Mouse (Mus musculus) kidney, embryonic 14.5 days (tissue): ENCODE measurements around the gene Ackr3. TPM values are rescaled to one million over a fixed set of nuclear protein-coding genes. Genes with fewer than 3 reads are reported as not detected.

Experiments used
- ATAC-seq: fragments of 200-750 bp; cut with Nextera tagmentation; 2 replicates; pipeline ENCODE4 v1.8.0; 2017; ENCODE audit warnings: moderate number of reproducible peaks, mild to moderate bottlenecking, moderate TSS enrichment, moderate library complexity; ENCODE audit not compliant: low FRiP score, low TSS enrichment
- H3K27ac ChIP-seq: fragments of 300-500 bp; sonication (generic); 2 replicates; pipeline ENCODE4 v1.5.1; 2014; ENCODE audit warnings: low read depth, mild to moderate bottlenecking, low read length, moderate library complexity, mixed read lengths
- H3K27me3 ChIP-seq: fragments of 300-500 bp; sonication (generic); 2 replicates; pipeline ENCODE4 v1.6.1; 2014; ENCODE audit warnings: mild to moderate bottlenecking, low read length; ENCODE audit not compliant: control insufficient read depth, insufficient read depth
- H3K36me3 ChIP-seq: fragments of 300-500 bp; sonication (generic); 2 replicates; pipeline ENCODE4 v1.6.1; 2014; ENCODE audit warnings: low read length, mixed read lengths; ENCODE audit not compliant: control insufficient read depth, insufficient read depth
- H3K4me1 ChIP-seq: fragments of 300-500 bp; sonication (generic); 2 replicates; pipeline ENCODE4 v1.6.1; 2014; ENCODE audit warnings: low read length, mixed read lengths; ENCODE audit not compliant: control insufficient read depth, insufficient read depth
- H3K4me2 ChIP-seq: fragments of 300-500 bp; sonication (generic); replicated peaks from 2 replicates; pipeline ENCODE4 v1.6.1; 2014; ENCODE audit warnings: low read depth, mild to moderate bottlenecking, low read length
- H3K4me3 ChIP-seq: fragments of 300-500 bp; sonication (generic); 2 replicates; pipeline ENCODE4 v1.5.1; 2014; ENCODE audit warnings: mild to moderate bottlenecking, low read length
- H3K9ac ChIP-seq: fragments of 300-500 bp; sonication (generic); 2 replicates; pipeline ENCODE4 v1.6.1; 2014; ENCODE audit warnings: low read depth, mild to moderate bottlenecking, low read length, moderate library complexity
- H3K9me3 ChIP-seq: fragments of 300-500 bp; sonication (generic); 2 replicates; pipeline ENCODE4 v1.6.1; 2016; ENCODE audit warnings: low read length; ENCODE audit not compliant: control insufficient read depth
- WGBS: fragments of 180-500 bp; shearing (Covaris S2); extraction: QIAGEN DNeasy Blood & Tissue Kit; methylation state at CpG from one replicate; pipeline ENCODE4 v1.1.7; 2014; 5-methylcytosine and 5-hydroxymethylcytosine counted together
- polyA plus RNA-seq: library from polyadenylated mRNA; unstranded; fragments of >200 nt; fragmentation: Nextera tagmentation; extraction: Ambion mirVana; gene quantifications from 2 replicates; pipeline ENCODE4 v1.2.1, GENCODE M21; 2014

Gene Ackr3
- polyA plus RNA-seq, 1 experiment from 2014 or later, result 56.4 TPM

DNA sequence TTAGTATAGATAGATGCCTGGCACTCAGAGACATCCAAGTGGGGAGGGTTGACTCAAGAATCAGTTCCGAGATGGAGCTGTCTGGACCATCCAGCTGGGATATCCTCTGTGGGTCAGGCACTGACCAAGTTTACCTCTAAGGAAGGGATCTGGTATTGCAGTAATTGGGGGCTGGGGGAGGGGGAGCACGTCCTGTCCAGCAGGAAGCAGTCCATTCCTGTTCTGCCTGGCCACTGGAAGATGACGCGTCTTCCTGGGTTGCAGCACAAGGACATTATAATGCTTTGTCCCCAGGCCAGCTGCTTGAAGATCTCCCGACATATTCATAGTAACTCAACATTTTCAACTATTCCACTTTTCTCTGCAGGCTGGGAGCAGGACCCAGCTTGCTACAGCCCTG lies 2.5 kb upstream of the Ackr3 start:
- no peaks in the 10 kb centered on the region for H3K9me3 ChIP-seq
- no peaks in the 10 kb centered on the region for H3K36me3 ChIP-seq
- H3K4me3 ChIP-seq, result no peak overlapping the region
- no peak overlapping the region for H3K9ac ChIP-seq
- no peak overlapping the region for H3K4me2 ChIP-seq
- H3K27ac ChIP-seq, result no peak overlapping the region
- no peaks in the 10 kb centered on the region for H3K27me3 ChIP-seq
- 85% methylated on average over 5 of the region's 5 CpGs for WGBS
- H3K4me1 ChIP-seq, result peaks cover 16% of the 10 kb centered on the region
- ATAC-seq, result no peak

DNA sequence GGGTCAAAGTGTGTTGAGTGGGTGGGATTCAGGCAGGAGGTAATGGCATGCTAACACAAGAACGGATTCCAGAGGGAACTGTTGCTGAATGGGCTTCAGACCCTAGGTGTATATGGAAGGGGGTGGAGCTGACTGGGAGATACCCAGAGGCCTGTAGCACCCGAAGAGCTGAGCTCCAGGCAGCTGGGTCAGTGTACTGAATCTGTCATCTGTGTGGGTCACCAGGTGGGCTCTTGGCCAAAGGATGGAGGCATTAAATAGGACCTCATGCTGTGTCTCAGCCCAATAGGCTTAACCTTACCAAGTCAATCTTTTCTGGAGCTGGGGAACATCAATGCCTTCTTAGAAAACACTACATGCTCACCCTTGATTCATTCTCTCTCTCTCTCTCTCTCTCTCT lies 2.1 kb upstream of the Ackr3 start:
- Histone ChIP-seq H3K27ac (no peak overlapping the region), H3K36me3 (no peaks in the 10 kb centered on the region), H3K9ac (no peak overlapping the region), H3K27me3 (no peaks in the 10 kb centered on the region), H3K4me3 (no peak overlapping the region), H3K9me3 (no peaks in the 10 kb centered on the region), H3K4me1 (peaks cover 20% of the 10 kb centered on the region), H3K4me2 (no peak overlapping the region)
- no peak for ATAC-seq
- 57% methylated on average over 2 of the region's 2 CpGs for WGBS

DNA sequence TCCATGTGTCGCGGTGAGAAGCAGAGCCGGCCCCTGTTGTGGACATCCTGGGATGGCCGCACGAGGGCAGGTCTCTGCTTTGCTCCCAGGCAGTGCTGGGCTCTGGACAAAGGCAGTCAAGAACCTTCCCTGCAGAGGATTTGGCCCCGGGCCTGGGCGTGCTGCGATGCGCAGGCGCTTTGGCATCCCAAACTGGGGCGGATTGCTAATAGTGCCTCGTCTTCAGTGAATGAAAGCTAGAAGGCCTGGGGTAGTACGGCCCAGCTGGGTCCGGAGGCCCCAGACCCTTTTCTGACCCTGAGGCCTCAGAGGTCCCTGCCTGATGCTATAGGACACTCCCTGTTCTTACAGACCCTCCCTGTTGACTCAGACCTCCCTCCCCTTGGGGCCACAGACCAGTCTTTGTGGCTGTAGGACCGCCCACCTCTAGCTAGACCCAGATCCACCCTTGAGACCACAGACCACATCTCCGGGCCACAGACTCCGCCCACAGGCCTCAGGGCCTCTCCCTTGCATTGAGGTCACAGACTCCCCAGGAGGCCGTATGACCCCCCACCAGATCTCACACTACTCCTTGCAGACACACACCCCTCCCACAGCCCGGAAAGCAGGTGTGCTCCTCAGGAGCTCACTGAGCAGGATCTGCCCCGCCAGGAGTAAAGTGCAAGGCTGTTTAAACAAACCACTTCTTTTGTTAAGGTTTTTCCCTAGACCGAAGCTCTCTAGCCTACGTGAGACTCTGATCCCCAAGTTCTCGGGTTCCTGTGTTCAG lies 1.4 kb upstream of the Ackr3 start:
- Histone ChIP-seq H3K9me3 (no peaks in the 10 kb centered on the region), H3K4me2 (peak overlapping the region; percentile 13), H3K27ac (no peak overlapping the region; the same call in 1 of the 2 replicates), H3K9ac (peak overlapping the region; percentile 35; the same call in 1 of the 2 replicates), H3K27me3 (no peaks in the 10 kb centered on the region), H3K4me3 (no peak overlapping the region; the same call in 1 of the 2 replicates), H3K36me3 (no peaks in the 10 kb centered on the region), H3K4me1 (peaks cover 28% of the 10 kb centered on the region)
- peak; percentile 53 for ATAC-seq
- WGBS, result 8% methylated on average over 23 of the region's 23 CpGs

DNA sequence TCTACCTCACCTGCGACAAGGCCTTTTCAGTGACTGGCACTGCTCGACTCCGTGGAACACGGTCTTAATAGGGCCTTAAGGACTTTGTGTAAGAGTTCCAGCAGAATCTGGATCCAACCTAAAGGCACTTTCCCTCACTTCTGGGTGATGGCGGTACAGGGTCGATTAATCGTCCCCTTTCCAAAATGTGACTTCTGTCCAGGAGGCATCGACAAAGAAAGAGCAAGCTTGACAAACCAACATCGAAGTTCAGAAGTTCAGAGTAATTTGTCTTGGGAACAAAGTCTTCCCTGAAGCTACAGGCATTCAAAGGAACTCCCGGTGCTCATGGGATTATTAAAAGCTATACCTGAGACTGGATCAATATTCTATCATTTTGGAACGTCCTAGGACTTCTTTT lies 439 bp upstream of the Ackr3 start:
- Histone ChIP-seq H3K4me2 (peak overlapping the region; percentile 13; the same call in 1 of the 2 replicates), H3K27ac (no peak overlapping the region), H3K4me3 (peak overlapping the region; percentile 58; the same call in 1 of the 2 replicates), H3K27me3 (no peaks in the 10 kb centered on the region), H3K9ac (no peak overlapping the region; the same call in 1 of the 2 replicates), H3K9me3 (no peaks in the 10 kb centered on the region), H3K36me3 (no peaks in the 10 kb centered on the region), H3K4me1 (peaks cover 37% of the 10 kb centered on the region)
- no peak for ATAC-seq
- WGBS, result 12% methylated on average over 11 of the region's 11 CpGs

DNA sequence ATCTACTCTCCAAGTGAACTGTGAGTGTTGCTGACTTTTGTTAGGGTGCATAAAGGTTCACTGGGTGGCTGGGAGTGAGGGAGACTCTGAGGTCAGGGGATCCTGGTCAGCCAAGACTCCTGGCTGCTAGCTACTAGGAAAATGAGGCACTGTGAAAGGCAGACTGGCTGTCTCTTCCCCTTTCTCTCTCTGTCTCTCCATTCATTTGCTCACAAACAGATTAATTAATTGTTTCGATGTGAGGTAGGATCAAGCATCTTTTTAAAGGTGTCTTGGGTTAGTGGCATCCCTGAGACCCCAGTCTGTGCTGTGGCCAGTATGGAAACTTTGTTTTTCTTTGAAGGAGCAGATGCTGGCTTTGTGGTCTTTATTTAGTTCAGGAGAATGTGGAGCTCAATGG lies 1.0 kb downstream of the Ackr3 start:
- no peaks in the 10 kb centered on the region for H3K9me3 ChIP-seq
- no peaks in the 10 kb centered on the region for H3K27me3 ChIP-seq
- peaks cover 4% of the 10 kb centered on the region; the same call in 1 of the 2 replicates for H3K36me3 ChIP-seq
- H3K4me1 ChIP-seq, result peaks cover 43% of the 10 kb centered on the region
- no peak for ATAC-seq
- peak overlapping the region; percentile 59 for H3K4me2 ChIP-seq
- WGBS, result 76% methylated on average over 1 of the region's 1 CpGs
- H3K4me3 ChIP-seq, result peak overlapping the region; percentile 58
- peak overlapping the region; percentile 68 for H3K27ac ChIP-seq
- peak overlapping the region; percentile 72 for H3K9ac ChIP-seq

DNA sequence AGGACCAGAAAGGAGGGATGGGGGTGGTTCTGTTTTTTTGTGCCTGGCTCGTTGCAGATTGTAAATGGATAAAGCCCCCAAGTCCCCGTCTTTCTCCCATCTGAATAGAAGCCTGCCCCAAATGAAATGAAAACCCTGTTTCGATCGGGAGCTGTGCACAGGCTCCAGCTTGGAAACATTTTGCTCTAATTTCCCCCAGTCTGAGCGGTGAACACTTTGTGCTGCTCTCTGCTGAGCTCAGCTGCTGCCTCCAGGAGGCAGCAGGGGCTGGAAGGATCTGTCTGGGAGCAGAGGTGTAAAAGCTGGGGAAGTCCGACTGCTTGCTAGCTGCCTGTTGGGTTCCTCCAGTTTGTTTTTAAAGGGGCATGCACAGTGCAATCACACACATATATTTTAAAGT lies 1.4 kb downstream of the Ackr3 start:
- H3K27ac ChIP-seq, result peak overlapping the region; percentile 68
- ATAC-seq, result peak; percentile 38; the same call in 1 of the 2 replicates
- peak overlapping the region; percentile 58 for H3K4me3 ChIP-seq
- H3K9me3 ChIP-seq, result no peaks in the 10 kb centered on the region
- H3K4me2 ChIP-seq, result peak overlapping the region; percentile 59
- H3K9ac ChIP-seq, result peak overlapping the region; percentile 72
- peaks cover 5% of the 10 kb centered on the region; the same call in 1 of the 2 replicates for H3K36me3 ChIP-seq
- WGBS, result 1% methylated on average over 6 of the region's 6 CpGs
- peaks cover 43% of the 10 kb centered on the region for H3K4me1 ChIP-seq
- no peaks in the 10 kb centered on the region for H3K27me3 ChIP-seq

DNA sequence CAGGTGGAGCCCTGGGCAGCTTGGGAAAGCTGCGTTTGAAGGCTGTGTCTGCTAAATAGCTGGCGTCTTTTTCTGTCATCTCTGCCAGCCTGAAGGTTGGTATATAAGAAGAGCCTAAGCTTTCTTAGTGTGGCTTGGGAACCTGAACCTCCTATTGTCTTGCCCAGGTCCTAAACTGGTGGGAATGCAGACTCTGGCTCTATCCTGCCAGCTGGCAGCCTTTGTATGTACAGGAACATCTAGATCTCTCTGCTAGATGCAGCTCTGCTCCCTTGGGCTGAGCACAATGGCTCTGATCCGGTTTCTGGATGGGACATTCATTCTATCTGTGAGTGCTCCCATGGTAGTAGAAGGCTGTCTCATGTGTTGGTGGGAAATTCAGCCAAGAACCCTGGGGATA lies 2.9 kb downstream of the Ackr3 start:
- Histone ChIP-seq H3K4me1 (peaks cover 43% of the 10 kb centered on the region), H3K4me2 (peak overlapping the region; percentile 59), H3K36me3 (peaks cover 5% of the 10 kb centered on the region; the same call in 1 of the 2 replicates), H3K27me3 (no peaks in the 10 kb centered on the region), H3K9ac (peak overlapping the region; percentile 72), H3K27ac (no peak overlapping the region), H3K4me3 (peak overlapping the region; percentile 58), H3K9me3 (no peaks in the 10 kb centered on the region)
- WGBS, result 51% methylated on average over 3 of the region's 3 CpGs
- no peak for ATAC-seq

DNA sequence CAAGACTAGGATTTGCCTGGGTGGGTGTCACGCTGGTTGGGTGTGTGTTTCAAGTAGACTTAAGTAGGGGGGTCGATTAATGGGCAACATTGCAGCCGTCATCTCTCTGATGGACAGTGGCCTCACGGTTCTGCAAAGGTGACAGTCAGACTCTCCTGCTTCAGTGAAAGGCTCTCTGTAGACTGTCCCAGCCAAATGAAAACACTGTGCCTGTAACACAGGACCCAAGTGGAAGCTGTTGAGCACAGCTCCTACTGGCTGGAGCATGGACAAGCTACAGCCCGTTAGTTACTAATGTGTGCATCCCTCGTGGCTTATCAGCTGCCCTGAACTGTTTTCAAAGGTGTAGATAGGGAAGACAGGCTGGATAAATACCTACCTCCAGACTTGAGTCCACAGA lies 3.5 kb downstream of the Ackr3 start:
- Histone ChIP-seq H3K27ac (no peak overlapping the region), H3K9ac (peak overlapping the region; percentile 51), H3K9me3 (no peaks in the 10 kb centered on the region), H3K4me3 (peak overlapping the region; percentile 58), H3K36me3 (peaks cover 5% of the 10 kb centered on the region; the same call in 1 of the 2 replicates), H3K4me1 (peaks cover 41% of the 10 kb centered on the region), H3K27me3 (no peaks in the 10 kb centered on the region), H3K4me2 (peak overlapping the region; percentile 59)
- ATAC-seq, result no peak
- 45% methylated on average over 6 of the region's 6 CpGs for WGBS
